Mouse (Mus musculus) spleen, adult 2 months (tissue): ENCODE data around the gene Vangl2. TPM values are rescaled to one million over a fixed set of nuclear protein-coding genes. Genes with fewer than 3 reads are reported as not detected.

ENCODE experiments used
- DNase-seq, 2 experiments: peaks; one replicate each; pipeline versions ENCODE4 v3.0.0 to v3.0.0-alpha.2; 2012 to 2021; ENCODE audit warnings: low spot score in 2 of 2, low read depth in 1 of 2
- H3K27ac ChIP-seq: fragments of 200-500 bp; 2 replicates; pipeline ENCODE4 v1.5.1; 2012; ENCODE audit warnings: low read length, inconsistent platforms; ENCODE audit not compliant: insufficient read depth
- H3K27me3 ChIP-seq: fragments of 200-500 bp; 2 replicates; pipeline ENCODE4 v1.6.1; 2012; ENCODE audit warnings: mild to moderate bottlenecking, moderate library complexity, low read length, inconsistent platforms; ENCODE audit not compliant: control insufficient read depth, insufficient read depth
- H3K36me3 ChIP-seq: fragments of 200-500 bp; 2 replicates; pipeline ENCODE4 v1.6.1; 2012; ENCODE audit warnings: mild to moderate bottlenecking, low read length, inconsistent platforms; ENCODE audit not compliant: control insufficient read depth, insufficient read depth
- H3K4me1 ChIP-seq: fragments of 200-500 bp; 2 replicates; pipeline ENCODE4 v1.6.1; 2011; ENCODE audit warnings: inconsistent platforms; ENCODE audit not compliant: control insufficient read depth, insufficient read depth, insufficient read length
- H3K4me3 ChIP-seq: fragments of 200-500 bp; 2 replicates; pipeline ENCODE4 v1.5.1; 2011; ENCODE audit warnings: mild to moderate bottlenecking, inconsistent platforms; ENCODE audit not compliant: insufficient read depth, insufficient read length; ENCODE audit errors: extremely low read depth
- CTCF ChIP-seq: fragments of 200-500 bp; IDR thresholded peaks from 2 replicates; pipeline ENCODE4 v1.5.1; 2011; ENCODE audit warnings: mild to moderate bottlenecking, inconsistent platforms; ENCODE audit not compliant: insufficient read depth, insufficient read length, insufficient replicate concordance; ENCODE audit errors: extremely low read depth
- POLR2A ChIP-seq: fragments of 200-500 bp; IDR thresholded peaks from 2 replicates; pipeline ENCODE4 v1.6.1; 2011; ENCODE audit warnings: low read depth, low read length, inconsistent platforms
- WGBS: fragments of 180-500 bp; shearing (Covaris S2); methylation state at CpG from one replicate; pipeline ENCODE4 v1.1.7; 2018; 5-methylcytosine and 5-hydroxymethylcytosine counted together
- polyA plus RNA-seq: library from polyadenylated mRNA; depleted of rRNA; stranded (reverse); fragments of >200 nt; gene quantifications from 2 replicates; pipeline ENCODE4 v1.2.3, GENCODE M21; 2012; rRNA removed

Vangl2 gene
- polyA plus RNA-seq, result 3.7 and 4.3 TPM in 2 replicates

DNA sequence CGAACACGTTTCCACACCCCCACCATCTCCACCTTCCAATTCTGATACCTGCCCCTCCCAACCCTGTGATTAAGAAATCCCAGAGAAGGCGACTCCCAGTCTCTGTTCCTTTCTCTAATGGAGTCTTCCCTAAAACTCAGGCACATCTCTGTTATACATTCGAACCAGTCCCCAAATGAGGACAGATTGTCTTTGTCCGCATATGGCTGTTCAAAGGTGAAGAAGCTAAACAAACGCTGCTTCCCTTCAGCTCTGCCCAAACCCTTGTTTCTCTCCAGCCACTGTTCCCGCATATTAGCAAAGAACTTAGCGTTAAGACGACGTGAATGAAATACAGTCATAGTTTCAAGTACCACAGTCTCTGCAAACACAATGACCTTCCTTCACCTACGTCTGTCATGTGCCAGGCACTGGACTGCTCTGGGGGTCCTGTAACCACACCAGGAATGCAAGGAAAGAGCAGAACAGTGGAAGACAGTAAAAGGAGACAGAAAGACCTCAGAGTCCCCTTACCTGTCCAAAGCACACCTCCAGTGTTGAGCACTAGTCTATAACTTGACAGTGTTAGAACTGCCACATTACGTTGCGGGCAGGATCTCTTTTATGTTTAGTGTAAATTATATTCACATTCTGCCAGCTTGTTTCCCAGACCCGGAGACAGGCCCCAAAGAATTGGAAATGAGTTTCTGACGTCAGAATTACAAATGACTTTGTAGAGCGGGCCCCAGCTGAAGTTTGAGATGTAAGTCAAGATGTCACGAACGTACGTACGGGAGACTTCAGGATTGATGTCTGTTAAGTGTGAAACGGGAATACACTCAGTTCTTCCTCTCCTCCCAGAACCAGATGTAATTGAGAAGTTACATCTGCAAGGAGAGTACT lies at the start of gene Vangl2:
Gene Vangl2, minus strand, starts transcription at position 51 of the 882 bp plus-strand sequence.
- 92% methylated on average over 21 of the region's 21 CpGs for WGBS
- Histone ChIP-seq H3K36me3 (no peaks in the 10 kb centered on the region), H3K27me3 (peaks cover 3% of the 10 kb centered on the region), H3K4me1 (peaks cover 10% of the 10 kb centered on the region; the same call in 1 of the 2 replicates), H3K27ac (no peak within 1 kb of the TSS), H3K4me3 (peak within 1 kb of the TSS; percentile 77; the same call in 1 of the 2 replicates)
- TF ChIP-seq POLR2A (no peak), CTCF (no peak)
- no peak for DNase-seq

- no peak overlapping the region for H3K4me3 ChIP-seq
- WGBS, result 83% methylated on average over 5 of the region's 5 CpGs
- H3K4me1 ChIP-seq, result no peaks in the 10 kb centered on the region; the same call in 1 of the 2 replicates
- H3K27ac ChIP-seq, result no peak overlapping the region
- peaks cover 30% of the 10 kb centered on the region for H3K36me3 ChIP-seq
- no peak for DNase-seq
- H3K27me3 ChIP-seq, result no peaks in the 10 kb centered on the region
- TF ChIP-seq CTCF, result no peak
- no peak for TF ChIP-seq POLR2A
Measured at GRCm38 (mm10) chr1:172077981-172078380, 49.7 kb upstream of the Vangl2 start.

DNA sequence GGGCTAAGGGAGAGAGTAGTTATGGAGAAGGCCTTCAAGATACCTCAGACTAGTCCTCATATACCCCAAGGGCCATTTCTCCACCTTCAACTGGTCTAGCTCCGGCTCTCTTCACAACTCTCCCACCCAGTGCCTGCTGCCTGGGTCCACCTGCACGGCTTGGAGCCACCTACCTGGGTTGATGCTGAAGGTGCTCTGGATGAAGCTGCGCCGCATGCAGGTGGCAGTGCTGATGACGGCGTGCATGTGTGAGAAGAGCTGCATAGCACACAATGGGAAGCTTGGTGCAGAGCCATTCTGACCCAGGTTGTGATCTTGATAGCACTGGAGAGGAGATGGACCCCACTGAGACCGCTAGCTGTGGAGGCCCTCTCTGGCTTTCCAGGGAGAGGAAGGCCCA lies 44.4 kb upstream of the Vangl2 start:
- no peaks in the 10 kb centered on the region for H3K4me1 ChIP-seq
- no peak overlapping the region for H3K4me3 ChIP-seq
- DNase-seq, result no peak
- no peak overlapping the region for H3K27ac ChIP-seq
- TF ChIP-seq POLR2A (no peak), CTCF (no peak)
- 96% methylated on average over 7 of the region's 7 CpGs for WGBS
- peaks cover 65% of the 10 kb centered on the region for H3K36me3 ChIP-seq
- no peaks in the 10 kb centered on the region for H3K27me3 ChIP-seq

GRCm38 (mm10) chr1:172071556-172071955 lies 43.3 kb upstream of the Vangl2 start:
- no peak for DNase-seq
- WGBS, result 84% methylated on average over 4 of the region's 4 CpGs

DNA sequence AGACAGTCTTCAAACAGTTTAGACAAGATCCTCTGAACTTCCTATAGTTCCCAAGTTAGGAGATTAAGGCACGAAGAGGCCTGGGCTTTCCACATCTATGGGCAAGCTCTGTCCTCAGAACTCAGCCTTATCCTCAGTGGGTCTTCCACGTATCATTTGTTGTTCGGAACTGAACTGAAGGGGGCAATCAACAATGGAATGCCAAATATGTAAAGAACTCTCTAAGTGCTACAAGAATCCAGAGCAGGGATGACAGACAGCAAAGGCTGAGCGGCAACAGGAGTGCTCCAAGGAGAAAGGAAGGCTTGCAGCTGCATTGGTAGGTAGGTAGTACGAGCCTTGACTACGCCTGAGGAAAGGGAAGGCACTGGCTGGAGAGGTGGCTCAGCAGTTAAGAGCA lies 42.0 kb upstream of the Vangl2 start:
- H3K4me3 ChIP-seq, result no peak overlapping the region
- no peak for DNase-seq
- no peaks in the 10 kb centered on the region for H3K4me1 ChIP-seq
- 94% methylated on average over 6 of the region's 6 CpGs for whole genome bisulfite sequencing
- no peak overlapping the region for H3K27ac ChIP-seq
- no peak for TF ChIP-seq POLR2A
- H3K36me3 ChIP-seq, result peaks cover 78% of the 10 kb centered on the region
- H3K27me3 ChIP-seq, result no peaks in the 10 kb centered on the region

More at GRCm38 (mm10) chr1:172071556-172071955, 43.3 kb upstream of the Vangl2 start:
- TF ChIP-seq POLR2A, result no peak
- TF ChIP-seq CTCF, result no peak
- no peaks in the 10 kb centered on the region for H3K4me1 ChIP-seq
- H3K27ac ChIP-seq, result no peak overlapping the region
- no peaks in the 10 kb centered on the region for H3K27me3 ChIP-seq
- no peak overlapping the region for H3K4me3 ChIP-seq
- H3K36me3 ChIP-seq, result peaks cover 75% of the 10 kb centered on the region

- no peak for DNase-seq
- H3K27ac ChIP-seq, result no peak overlapping the region
- H3K36me3 ChIP-seq, result peaks cover 47% of the 10 kb centered on the region
- no peak for TF ChIP-seq POLR2A
- TF ChIP-seq CTCF, result no peak
- no peaks in the 10 kb centered on the region for H3K27me3 ChIP-seq
- WGBS, result 90% methylated on average over 13 of the region's 13 CpGs
- no peak overlapping the region for H3K4me3 ChIP-seq
- no peaks in the 10 kb centered on the region for H3K4me1 ChIP-seq
Measured at GRCm38 (mm10) chr1:172064613-172065141, 36.4 kb upstream of the Vangl2 start.

DNA sequence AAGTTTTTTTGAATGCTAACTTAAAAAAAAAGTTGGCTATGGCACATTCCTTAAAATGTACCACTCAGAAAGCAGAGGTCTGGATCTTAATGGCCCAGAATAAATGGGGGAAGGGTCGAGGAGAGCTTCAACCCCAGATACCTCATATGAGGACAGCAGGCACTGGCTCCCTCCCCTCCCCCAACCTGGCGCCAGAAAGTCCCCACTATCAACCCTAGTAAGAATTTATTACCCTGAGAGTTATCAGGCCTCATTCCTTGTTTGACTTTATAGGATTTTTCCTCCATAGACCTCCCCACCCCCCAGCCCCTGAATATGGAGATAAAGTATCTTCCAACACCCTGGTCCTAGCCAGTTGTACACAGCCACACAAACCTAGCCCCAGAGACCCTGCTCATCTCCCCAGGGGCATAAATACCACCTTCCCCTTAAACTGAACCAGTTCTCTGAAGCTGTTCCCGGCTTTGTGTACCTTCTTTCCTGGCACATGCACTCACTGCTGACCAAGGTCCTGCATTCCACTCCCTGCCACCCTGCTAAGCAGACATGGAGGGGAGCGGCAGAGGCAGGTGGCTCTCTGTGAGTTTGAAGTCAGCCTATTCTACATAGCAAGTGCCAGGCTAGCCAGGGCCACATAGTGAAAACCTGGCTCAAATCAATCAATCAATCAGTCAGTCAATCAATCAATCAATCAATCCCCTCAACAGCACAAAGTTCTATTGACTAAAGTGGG lies 35.2 kb upstream of the Vangl2 start:
- H3K36me3 ChIP-seq, result peaks cover 36% of the 10 kb centered on the region
- H3K4me1 ChIP-seq, result no peaks in the 10 kb centered on the region
- H3K27ac ChIP-seq, result no peak overlapping the region
- no peak for DNase-seq
- 80% methylated on average over 4 of the region's 4 CpGs for WGBS
- TF ChIP-seq CTCF (no peak), POLR2A (no peak)
- no peak overlapping the region for H3K4me3 ChIP-seq
- H3K27me3 ChIP-seq, result no peaks in the 10 kb centered on the region
